Mouse (Mus musculus): ENCODE data around the gene Ipp.
A peak's percentile ranks its signal among the peaks of the same experiment; 100 is the strongest.

The Ipp gene

GRCm38 (mm10) chr4:116507425-116508218 is at the start of gene Ipp:
TSS of gene Ipp (plus strand) at chr4:116507549.
- peak; percentile 99 for ATAC-seq (ENCODE audit: low TSS enrichment)

GRCm38 (mm10) chr4:116461943-116462342 is 45.4 kb upstream of the Ipp start:
- no peak for ATAC-seq (ENCODE audit: low TSS enrichment)

GRCm38 (mm10) chr4:116463231-116464125 is 43.9 kb upstream of the Ipp start:
- peak; percentile 31 for ATAC-seq (ENCODE audit: low TSS enrichment)

- ATAC-seq (ENCODE audit: low TSS enrichment), result peak; percentile 88
Measured at GRCm38 (mm10) chr4:116464126-116464981, 43.0 kb upstream of the Ipp start, which contains the start of gene Mast2. TSS of gene Mast2 (minus strand) at chr4:116464183.

- ATAC-seq (ENCODE audit: low TSS enrichment), result no peak
Measured at GRCm38 (mm10) chr4:116481322-116481721, 26.0 kb upstream of the Ipp start.

GRCm38 (mm10) chr4:116483476-116483875 is 23.9 kb upstream of the Ipp start:
- ATAC-seq (ENCODE audit: low TSS enrichment), result no peak

- no peak for ATAC-seq (ENCODE audit: low TSS enrichment)
Measured at GRCm38 (mm10) chr4:116491119-116491536, 16.2 kb upstream of the Ipp start.

- ATAC-seq (ENCODE audit: low TSS enrichment), result no peak
Measured at GRCm38 (mm10) chr4:116491886-116492285, 15.5 kb upstream of the Ipp start.

- ATAC-seq (ENCODE audit: low TSS enrichment), result no peak
Measured at GRCm38 (mm10) chr4:116492460-116492859, 14.9 kb upstream of the Ipp start.

- ATAC-seq (ENCODE audit: low TSS enrichment), result no peak
Measured at GRCm38 (mm10) chr4:116493646-116494045, 13.7 kb upstream of the Ipp start.

GRCm38 (mm10) chr4:116499978-116500377 is 7.4 kb upstream of the Ipp start:
- no peak for ATAC-seq (ENCODE audit: low TSS enrichment)

- ATAC-seq (ENCODE audit: low TSS enrichment), result no peak
Measured at GRCm38 (mm10) chr4:116506886-116507424, 394 bp upstream of the Ipp start.

- no peak for ATAC-seq (ENCODE audit: low TSS enrichment)
Measured at GRCm38 (mm10) chr4:116531109-116531508, 23.8 kb downstream of the Ipp start.

GRCm38 (mm10) chr4:116536351-116536750 is 29.0 kb downstream of the Ipp start:
- no peak for ATAC-seq (ENCODE audit: low TSS enrichment)

GRCm38 (mm10) chr4:116537737-116538136 is 30.4 kb downstream of the Ipp start:
- no peak for ATAC-seq (ENCODE audit: low TSS enrichment)

- ATAC-seq (ENCODE audit: low TSS enrichment), result no peak
Measured at GRCm38 (mm10) chr4:116550432-116550831, 43.1 kb downstream of the Ipp start.

- ATAC-seq (ENCODE audit: low TSS enrichment), result no peak
Measured at GRCm38 (mm10) chr4:116553035-116553434, 45.7 kb downstream of the Ipp start.

GRCm38 (mm10) chr4:116555413-116556300 is 48.3 kb downstream of the Ipp start, which contains the start of gene Tmem69:
TSS of gene Tmem69 (minus strand) at chr4:116555936.
- peak; percentile 21; the same call in 1 of the 2 replicates for ATAC-seq (ENCODE audit: low TSS enrichment)

GRCm38 (mm10) chr4:116556561-116557305 is 49.4 kb downstream of the Ipp start:
- peak; percentile 91 for ATAC-seq (ENCODE audit: low TSS enrichment)
